Mouse (Mus musculus) lung, adult 2 months (tissue): ENCODE measurements around the gene Gpc6. TPM values are rescaled to one million over a fixed set of nuclear protein-coding genes. Genes with fewer than 3 reads are reported as not detected.

ENCODE experiments used
- DNase-seq: peaks from one replicate; pipeline ENCODE4 v3.0.0; 2022
- H3K4me1 ChIP-seq: fragments of 200-500 bp; 2 replicates; pipeline ENCODE4 v1.6.1; 2011; ENCODE audit warnings: low read length; ENCODE audit not compliant: control insufficient read depth, insufficient read depth
- H3K4me3 ChIP-seq: fragments of 200-500 bp; replicated peaks from 2 replicates; pipeline ENCODE3; 2011; ENCODE audit warnings: low read depth, mild to moderate bottlenecking, control low read depth, low read length; ENCODE audit errors: extremely low read depth
- CTCF ChIP-seq: fragments of 200-500 bp; IDR thresholded peaks from 2 replicates; pipeline ENCODE4 v1.5.1; 2011; ENCODE audit warnings: mild to moderate bottlenecking, low read length, control low read depth; ENCODE audit not compliant: insufficient read depth
- POLR2A ChIP-seq: fragments of 200-500 bp; IDR thresholded peaks from 2 replicates; pipeline ENCODE4 v1.6.1; 2011; ENCODE audit warnings: low read depth, mild to moderate bottlenecking, control low read depth, low read length, borderline replicate concordance; ENCODE audit errors: extremely low read depth
- WGBS: fragments of 180-500 bp; shearing (Covaris S2); methylation state at CpG from one replicate; pipeline ENCODE4 v1.1.7; 2018; 5-methylcytosine and 5-hydroxymethylcytosine counted together
- polyA plus RNA-seq: library from polyadenylated mRNA; depleted of rRNA; stranded (reverse); fragments of >200 nt; gene quantifications from 2 replicates; pipeline ENCODE4 v1.2.3, GENCODE M21; 2012

Gene Gpc6
- polyA plus RNA-seq, 1 experiment = 2.4 TPM

DNA sequence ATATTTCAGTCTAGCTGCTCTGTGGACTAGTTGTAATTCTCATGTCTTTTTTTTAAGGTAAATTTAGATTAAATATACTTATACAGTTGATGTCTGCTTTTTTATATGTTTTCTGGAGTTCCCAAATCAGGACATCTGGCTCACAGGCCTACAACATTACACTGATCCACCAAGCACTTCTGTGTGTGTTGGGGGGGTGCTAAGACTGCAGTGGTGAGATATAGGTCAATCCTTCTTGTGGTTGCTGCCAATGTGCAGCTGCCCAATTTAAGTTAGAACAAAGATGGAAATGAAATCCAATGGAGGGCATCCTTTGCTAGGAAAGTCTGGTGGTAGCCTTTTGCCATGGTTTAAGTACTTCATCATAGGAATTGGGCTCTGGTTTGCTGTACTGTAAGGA, 340.5 kb downstream of the Gpc6 start:
- Histone ChIP-seq H3K4me3 (no peak overlapping the region), H3K4me1 (no peaks in the 10 kb centered on the region)
- TF ChIP-seq POLR2A = no peak
- DNase-seq = no peak

GRCm38 (mm10) chr14:117267823-117268601, 342.9 kb downstream of the Gpc6 start:
- no peaks in the 10 kb centered on the region for H3K4me1 ChIP-seq
- TF ChIP-seq CTCF (no peak), POLR2A (no peak)
- DNase-seq = no peak
- no peak overlapping the region for H3K4me3 ChIP-seq
- WGBS = 52% methylated on average over 3 of the region's 3 CpGs

DNA sequence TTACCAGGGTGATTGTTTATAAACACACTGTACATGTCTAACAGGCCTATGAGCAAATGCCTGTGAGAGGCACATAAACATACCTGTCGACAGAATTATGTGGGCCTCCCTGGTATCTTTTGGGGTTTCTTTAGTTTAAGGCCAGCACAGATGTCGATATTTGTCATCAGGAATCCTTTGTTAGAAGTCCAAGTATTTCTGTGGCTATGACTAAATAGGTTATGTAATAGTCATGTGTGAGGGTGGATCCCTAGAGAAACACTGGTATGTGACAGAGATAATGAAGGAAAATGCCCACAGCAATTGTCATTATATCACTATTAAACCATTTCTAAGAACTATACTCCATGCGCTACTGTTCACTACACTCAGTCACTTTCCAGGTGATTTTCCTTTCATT, 358.5 kb downstream of the Gpc6 start:
- H3K4me1 ChIP-seq = no peaks in the 10 kb centered on the region
- H3K4me3 ChIP-seq = no peak overlapping the region
- WGBS = 84% methylated on average over 3 of the region's 3 CpGs
- no peak for TF ChIP-seq CTCF
- DNase-seq = no peak

GRCm38 (mm10) chr14:117293746-117294145, 368.6 kb downstream of the Gpc6 start:
- TF ChIP-seq POLR2A = no peak
- TF ChIP-seq CTCF = no peak
- 92% methylated on average over 4 of the region's 4 CpGs for WGBS
- Histone ChIP-seq H3K4me1 (no peaks in the 10 kb centered on the region), H3K4me3 (no peak overlapping the region)
- DNase-seq = no peak

DNA sequence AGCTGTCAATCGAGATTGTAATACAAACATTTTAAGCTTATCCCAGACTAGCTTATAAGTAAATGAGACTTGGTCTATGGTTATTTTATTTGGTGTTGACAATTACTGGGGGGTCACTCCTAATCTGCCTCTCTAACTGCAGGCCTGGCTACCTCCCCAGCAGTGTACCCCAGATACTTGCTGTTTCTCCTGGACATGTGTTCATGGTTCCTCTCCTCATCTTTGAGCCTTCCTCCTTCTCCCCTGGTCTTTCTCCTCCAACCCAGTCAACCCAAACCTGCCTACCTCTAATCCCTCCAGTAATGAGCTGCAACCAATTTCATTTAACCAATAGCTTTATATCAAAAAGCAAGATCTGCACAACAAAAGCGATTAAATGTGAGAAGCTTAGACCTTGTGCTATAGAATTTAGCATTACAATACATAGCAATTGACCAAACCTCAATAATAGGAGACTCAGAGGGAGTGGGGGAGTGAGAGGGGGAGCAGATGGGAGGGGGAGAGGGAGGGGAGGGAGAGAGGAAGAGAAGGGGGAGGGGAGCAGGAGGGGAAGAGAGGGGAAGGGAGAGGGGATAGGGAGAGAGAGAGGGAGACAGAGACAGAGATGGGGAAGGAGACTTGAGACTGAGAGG, 371.2 kb downstream of the Gpc6 start:
- TF ChIP-seq POLR2A (no peak), CTCF (no peak)
- 95% methylated on average over 2 of the region's 2 CpGs for WGBS
- H3K4me1 ChIP-seq = no peaks in the 10 kb centered on the region
- DNase-seq = no peak
- H3K4me3 ChIP-seq = no peak overlapping the region

- no peaks in the 10 kb centered on the region for H3K4me1 ChIP-seq
- TF ChIP-seq CTCF (no peak), POLR2A (no peak)
- WGBS = 78% methylated on average over 3 of the region's 3 CpGs
- DNase-seq = no peak
- no peak overlapping the region for H3K4me3 ChIP-seq
Observed at GRCm38 (mm10) chr14:117301019-117301418, 375.9 kb downstream of the Gpc6 start.

- Histone ChIP-seq H3K4me1 (no peaks in the 10 kb centered on the region), H3K4me3 (no peak overlapping the region)
- DNase-seq = no peak
- no peak for TF ChIP-seq POLR2A
- no peak for TF ChIP-seq CTCF
- WGBS = 72% methylated on average over 8 of the region's 8 CpGs
Observed at GRCm38 (mm10) chr14:117303901-117304722, 379.0 kb downstream of the Gpc6 start.

- Histone ChIP-seq H3K4me3 (no peak overlapping the region), H3K4me1 (no peaks in the 10 kb centered on the region)
- no peak for DNase-seq
- TF ChIP-seq POLR2A (no peak), CTCF (no peak)
- WGBS = 59% methylated on average over 2 of the region's 2 CpGs
Observed at GRCm38 (mm10) chr14:117304723-117305010, 379.6 kb downstream of the Gpc6 start.

GRCm38 (mm10) chr14:117309997-117310520, 384.9 kb downstream of the Gpc6 start:
- H3K4me1 ChIP-seq = no peaks in the 10 kb centered on the region
- TF ChIP-seq POLR2A = no peak
- no peak for TF ChIP-seq CTCF

More at GRCm38 (mm10) chr14:117309997-117310520, 384.9 kb downstream of the Gpc6 start:
- H3K4me3 ChIP-seq = no peak overlapping the region
- DNase-seq = no peak
- 91% methylated on average over 3 of the region's 3 CpGs for WGBS
